In the genomic region with DNA sequence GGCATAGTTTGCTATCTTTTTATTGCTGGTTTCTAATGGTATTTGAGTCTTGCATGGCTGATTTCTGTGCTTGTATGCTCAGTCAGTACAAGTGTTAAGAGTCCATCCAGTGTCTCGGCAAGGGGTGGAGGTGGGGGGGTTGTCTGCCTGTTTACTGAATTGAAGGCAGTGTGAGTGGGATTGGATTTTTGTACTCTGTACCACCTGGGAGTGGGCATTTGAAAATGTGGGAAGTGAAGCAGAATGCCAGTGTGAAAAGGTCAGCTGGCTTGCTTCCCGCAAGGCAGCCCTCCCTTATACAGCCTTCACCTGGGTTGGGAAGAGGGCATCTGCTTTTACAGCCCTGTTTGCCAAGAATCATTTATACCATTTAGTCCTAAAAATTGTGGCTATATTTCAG, we compare ENCODE assay signal across 19 mouse cellular contexts.
DNase-seq lines count a peak whose midpoint lies in the region; ATAC-seq and TF ChIP-seq lines count a peak whose summit lies in the region.
"Had no signal": no experiment of that assay in that cellular context is flagged by ENCODE, and none has a peak within 500 bp of the region (broad histone marks: within the 10 kb centered on the region; RNA-seq: fewer than 3 reads in every experiment).

No protein-coding gene starts in this region.

- TF ChIP-seq POLR2A in brain, embryonic 14.5 days (IDR thresholded peaks at IDR 0.05; ENCODE audit: borderline replicate concordance, extremely low read depth, insufficient read depth, insufficient read length, poor library complexity, severe bottlenecking) = no peak

- peak; percentile 18 for DNase-seq in kidney, postnatal 10 days
- no peak for DNase-seq in kidney, adult 8-10 months
- peak; percentile 53 for DNase-seq in brain, embryonic 14.5 days (ENCODE audit: low read depth)
- peak; percentile 21 for DNase-seq in retina, embryonic 14.5 days (ENCODE audit: low spot score)
- no peak for DNase-seq in adrenal gland, postnatal 4 days (ENCODE audit: low spot score in 2 of 2)
- DNase-seq: adrenal gland, adult 2 months; adrenal gland, postnatal 25 days; cerebellum, adult 11-12 months; cerebellum, adult 9-10 months; cerebellum, postnatal 25 days; gastrocnemius, postnatal 36 days; heart, adult 11 months; heart, postnatal 36 days; kidney, adult 18-20 months had no signal

- no peaks in the 10 kb centered on the region for H3K9me3 ChIP-seq in forebrain, embryonic 13.5 days (replicated peaks)
- H3K9me3 ChIP-seq in forebrain, embryonic 15.5 days = no peaks in the 10 kb centered on the region
- H3K9me3 ChIP-seq: embryonic facial prominence, embryonic 12.5 days; heart, embryonic 13.5 days; hindbrain, embryonic 15.5 days had no signal

- ATAC-seq in forebrain, embryonic 13.5 days = peak; percentile 33; the same call in 1 of the 2 replicates
- no peak for ATAC-seq in forebrain, embryonic 15.5 days (replicated peaks)

- H3K9ac ChIP-seq in forebrain, embryonic 13.5 days = no peak overlapping the region
- no peak overlapping the region for H3K9ac ChIP-seq in forebrain, embryonic 15.5 days (replicated peaks)
- H3K9ac ChIP-seq: embryonic facial prominence, embryonic 12.5 days; heart, embryonic 13.5 days; hindbrain, embryonic 15.5 days had no signal

- 44% methylated on average over 2 of the region's 2 CpGs for WGBS in forebrain, embryonic 13.5 days
- WGBS in forebrain, embryonic 15.5 days = 37% methylated on average over 2 of the region's 2 CpGs

- no peak overlapping the region for H3K27ac ChIP-seq in forebrain, embryonic 13.5 days
- no peak overlapping the region for H3K27ac ChIP-seq in forebrain, embryonic 15.5 days (replicated peaks)
- H3K27ac ChIP-seq: embryonic facial prominence, embryonic 12.5 days; heart, embryonic 13.5 days; hindbrain, embryonic 15.5 days had no signal

- no peak for TF ChIP-seq CTCF in brain, embryonic 14.5 days (IDR thresholded peaks at IDR 0.05; ENCODE audit: borderline replicate concordance, extremely low read depth, insufficient read depth, insufficient read length)

- no peaks in the 10 kb centered on the region; the same call in 1 of the 2 replicates for H3K27me3 ChIP-seq in forebrain, embryonic 13.5 days
- no peaks in the 10 kb centered on the region for H3K27me3 ChIP-seq in forebrain, embryonic 15.5 days
- H3K27me3 ChIP-seq: embryonic facial prominence, embryonic 12.5 days; hindbrain, embryonic 15.5 days had no signal

- H3K4me3 ChIP-seq in forebrain, embryonic 13.5 days = no peak overlapping the region
- H3K4me3 ChIP-seq in forebrain, embryonic 15.5 days = no peak overlapping the region
- H3K4me3 ChIP-seq: embryonic facial prominence, embryonic 12.5 days; heart, embryonic 13.5 days; hindbrain, embryonic 15.5 days had no signal

- H3K4me1 ChIP-seq in forebrain, embryonic 13.5 days = peaks cover 10% of the 10 kb centered on the region
- 0 out of 2 replicates have a peak, but pooled peaks cover 7% of the 10 kb centered on the region for H3K4me1 ChIP-seq in forebrain, embryonic 15.5 days
- H3K4me1 ChIP-seq: embryonic facial prominence, embryonic 12.5 days; heart, embryonic 13.5 days; hindbrain, embryonic 15.5 days had no signal

- no peaks in the 10 kb centered on the region for H3K36me3 ChIP-seq in forebrain, embryonic 13.5 days (ENCODE audit: poor library complexity, severe bottlenecking)
- no peaks in the 10 kb centered on the region for H3K36me3 ChIP-seq in forebrain, embryonic 15.5 days
- H3K36me3 ChIP-seq: embryonic facial prominence, embryonic 12.5 days; heart, embryonic 13.5 days; hindbrain, embryonic 15.5 days had no signal

- no peak overlapping the region for H3K4me2 ChIP-seq in forebrain, embryonic 13.5 days
- no peak overlapping the region for H3K4me2 ChIP-seq in forebrain, embryonic 15.5 days (replicated peaks)
- H3K4me2 ChIP-seq: embryonic facial prominence, embryonic 12.5 days; heart, embryonic 13.5 days; hindbrain, embryonic 15.5 days had no signal

Comparison
In these comparisons a context has a peak if more than half of its experiments do, and no peak if none do; other contexts are left out.
1. DNase-seq: peak in kidney, postnatal 10 days (single experiment), brain, embryonic 14.5 days (single experiment) and retina, embryonic 14.5 days (single experiment); none in kidney, adult 8-10 months (0 of 2) and adrenal gland, postnatal 4 days (0 of 2).